Mouse (Mus musculus) kidney, adult 2 months (tissue): Measurements from ENCODE around the gene Fbxl4.

Source experiments
- CTCF ChIP-seq: fragments of 200-500 bp; conservative IDR thresholded peaks from 2 replicates; pipeline ENCODE4 v1.5.1; 2011; ENCODE audit warnings: low read depth, mild to moderate bottlenecking, control low read depth, low read length, moderate library complexity, mixed read lengths; ENCODE audit not compliant: insufficient read depth, insufficient read length
- POLR2A ChIP-seq: fragments of 200-500 bp; IDR thresholded peaks from one replicate; pipeline ENCODE4 v1.6.1; 2011; ENCODE audit warnings: low read depth, low read length, control low read depth

- no peak for TF ChIP-seq POLR2A
- no peak for TF ChIP-seq CTCF
These were observed 122.9 kb downstream of the Fbxl4 start for GRCm38 (mm10) chr4:22480091-22480857.
